Mouse (Mus musculus) forebrain, embryonic 14.5 days (tissue): ENCODE measurements at regions not wholly inside any gene's neighbourhood (a gene's known extent, or its start where the extent isn't known, plus 50 kb on each side); places are given as distances from the start of the nearest gene placed in this dataset.
A peak's percentile ranks its signal among the peaks of the same experiment; 100 is the strongest.

Experiments
- ATAC-seq: fragments of 200-750 bp; cut with Nextera tagmentation; 2 replicates; pipeline ENCODE4 v1.8.0; 2017; ENCODE audit warnings: mild to moderate bottlenecking, moderate library complexity
- DNase-seq: peaks from one replicate; pipeline ENCODE4 v3.0.0-alpha.2; 2015; ENCODE audit warnings: low spot score
- H3K27ac ChIP-seq: fragments of 300-500 bp; sonication (generic); 2 replicates; pipeline ENCODE4 v1.5.1; 2014; ENCODE audit warnings: low read depth, mild to moderate bottlenecking, control low read depth, low read length, moderate library complexity
- H3K27me3 ChIP-seq: fragments of 300-500 bp; sonication (generic); replicated peaks from 2 replicates; pipeline ENCODE4 v1.6.1; 2014; ENCODE audit warnings: low read length, control low read depth, mixed read lengths; ENCODE audit not compliant: control insufficient read depth, insufficient read depth
- H3K36me3 ChIP-seq: fragments of 300-500 bp; sonication (generic); 2 replicates; pipeline ENCODE4 v1.6.1; 2014; ENCODE audit warnings: low read length, control low read depth; ENCODE audit not compliant: control insufficient read depth, insufficient read depth
- H3K4me1 ChIP-seq: fragments of 300-500 bp; sonication (generic); 2 replicates; pipeline ENCODE4 v1.6.1; 2014; ENCODE audit warnings: antibody characterized with exemption, low read length, control low read depth; ENCODE audit not compliant: control insufficient read depth, insufficient read depth
- H3K4me2 ChIP-seq: fragments of 300-500 bp; sonication (generic); 2 replicates; pipeline ENCODE4 v1.6.1; 2014; ENCODE audit warnings: mild to moderate bottlenecking, control low read depth, low read length
- H3K4me3 ChIP-seq: fragments of 300-500 bp; sonication (generic); 2 replicates; pipeline ENCODE4 v1.5.1; 2014; ENCODE audit warnings: low read depth, low read length, control low read depth
- H3K9ac ChIP-seq: fragments of 300-500 bp; sonication (generic); 2 replicates; pipeline ENCODE4 v1.6.1; 2014; ENCODE audit warnings: mild to moderate bottlenecking, low read length, control low read depth, moderate library complexity
- H3K9me3 ChIP-seq: fragments of 300-500 bp; sonication (generic); replicated peaks from 2 replicates; pipeline ENCODE4 v1.6.1; 2016; ENCODE audit warnings: low read length, control low read depth, mixed read lengths; ENCODE audit not compliant: control insufficient read depth
- WGBS: fragments of 180-500 bp; shearing (Covaris S2); extraction: QIAGEN DNeasy Blood & Tissue Kit; methylation state at CpG from one replicate; pipeline ENCODE4 v1.1.7; 2014; 5-methylcytosine and 5-hydroxymethylcytosine counted together

DNA sequence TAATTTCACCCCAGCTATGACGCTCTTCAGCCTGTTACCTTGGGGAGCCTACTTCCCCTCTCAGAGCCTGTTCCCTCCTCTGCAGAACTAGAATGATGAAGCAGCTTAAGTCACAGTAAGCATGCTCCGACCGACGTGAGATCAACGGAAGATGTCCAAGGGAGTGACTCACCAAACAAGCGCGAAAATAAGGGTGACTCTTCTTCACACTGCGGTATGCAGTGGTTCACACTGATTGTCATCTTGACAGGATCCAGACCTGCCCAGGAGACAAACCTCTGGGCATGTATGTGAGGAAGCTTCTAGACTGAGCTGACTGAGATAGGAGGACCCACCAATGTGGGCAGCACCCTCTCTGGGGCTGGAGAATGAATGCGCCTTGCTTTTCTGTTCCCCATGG lies 116.3 kb upstream of the Tpm1 start:
- 94% methylated on average over 9 of the region's 9 CpGs for WGBS
- Histone ChIP-seq H3K4me1 (no peaks in the 10 kb centered on the region), H3K27ac (no peak overlapping the region), H3K9ac (no peak overlapping the region), H3K9me3 (no peaks in the 10 kb centered on the region), H3K4me2 (no peak overlapping the region), H3K4me3 (no peak overlapping the region), H3K36me3 (no peaks in the 10 kb centered on the region), H3K27me3 (no peaks in the 10 kb centered on the region)
- ATAC-seq, result no peak
- DNase-seq, result no peak

- no peak overlapping the region for H3K27ac ChIP-seq
- ATAC-seq (no peak), DNase-seq (no peak)
- H3K27me3 ChIP-seq, result no peaks in the 10 kb centered on the region
- no peaks in the 10 kb centered on the region for H3K36me3 ChIP-seq
- no peaks in the 10 kb centered on the region for H3K4me1 ChIP-seq
- no peaks in the 10 kb centered on the region for H3K9me3 ChIP-seq
- 84% methylated on average over 6 of the region's 6 CpGs for WGBS
- H3K4me3 ChIP-seq, result no peak overlapping the region
- no peak overlapping the region for H3K9ac ChIP-seq
- no peak overlapping the region for H3K4me2 ChIP-seq
Observed at GRCm38 (mm10) chr9:67163746-67164145, 114.5 kb upstream of the Tpm1 start.

GRCm38 (mm10) chr9:67160785-67161455 lies 111.7 kb upstream of the Tpm1 start:
- Histone ChIP-seq H3K27me3 (no peaks in the 10 kb centered on the region), H3K4me3 (no peak overlapping the region), H3K9ac (no peak overlapping the region), H3K36me3 (no peaks in the 10 kb centered on the region), H3K4me2 (no peak overlapping the region), H3K4me1 (no peaks in the 10 kb centered on the region), H3K9me3 (no peaks in the 10 kb centered on the region), H3K27ac (no peak overlapping the region)
- DNase-seq, result no peak
- no peak for ATAC-seq
- 83% methylated on average over 3 of the region's 3 CpGs for WGBS

DNA sequence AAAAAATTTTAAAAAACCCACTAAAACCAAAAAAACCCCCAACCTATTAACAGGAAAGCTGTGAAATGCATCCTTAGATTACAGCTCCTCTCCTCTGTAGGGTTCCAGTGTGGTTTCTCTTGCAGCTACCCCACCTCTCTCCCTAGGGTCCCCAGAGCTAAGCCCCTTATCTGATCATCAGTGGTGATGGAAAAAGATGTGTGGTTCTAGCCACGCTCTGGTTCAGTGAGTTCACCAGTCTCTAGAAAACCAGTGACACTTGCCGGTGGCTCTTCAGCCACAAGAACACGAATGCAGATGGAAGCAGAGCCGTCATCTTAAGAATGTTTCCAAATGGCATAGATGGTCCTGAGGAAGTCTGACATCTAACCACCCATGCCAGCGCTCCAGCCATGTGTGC lies 111.1 kb upstream of the Tpm1 start:
- no peaks in the 10 kb centered on the region for H3K36me3 ChIP-seq
- H3K9me3 ChIP-seq, result no peaks in the 10 kb centered on the region
- DNase-seq (no peak), ATAC-seq (no peak)
- WGBS, result 90% methylated on average over 5 of the region's 5 CpGs
- H3K4me1 ChIP-seq, result no peaks in the 10 kb centered on the region
- H3K27me3 ChIP-seq, result no peaks in the 10 kb centered on the region
- no peak overlapping the region for H3K4me2 ChIP-seq
- no peak overlapping the region for H3K27ac ChIP-seq
- no peak overlapping the region for H3K4me3 ChIP-seq
- no peak overlapping the region for H3K9ac ChIP-seq

- ATAC-seq (no peak), DNase-seq (peak; percentile 16)
- Histone ChIP-seq H3K4me3 (no peak overlapping the region), H3K36me3 (no peaks in the 10 kb centered on the region), H3K9ac (no peak overlapping the region), H3K4me1 (no peaks in the 10 kb centered on the region), H3K9me3 (no peaks in the 10 kb centered on the region), H3K4me2 (no peak overlapping the region), H3K27me3 (no peaks in the 10 kb centered on the region), H3K27ac (no peak overlapping the region)
- WGBS, result 66% methylated on average over 3 of the region's 3 CpGs
Observed at GRCm38 (mm10) chr9:67156590-67157259, 107.5 kb upstream of the Tpm1 start.

DNA sequence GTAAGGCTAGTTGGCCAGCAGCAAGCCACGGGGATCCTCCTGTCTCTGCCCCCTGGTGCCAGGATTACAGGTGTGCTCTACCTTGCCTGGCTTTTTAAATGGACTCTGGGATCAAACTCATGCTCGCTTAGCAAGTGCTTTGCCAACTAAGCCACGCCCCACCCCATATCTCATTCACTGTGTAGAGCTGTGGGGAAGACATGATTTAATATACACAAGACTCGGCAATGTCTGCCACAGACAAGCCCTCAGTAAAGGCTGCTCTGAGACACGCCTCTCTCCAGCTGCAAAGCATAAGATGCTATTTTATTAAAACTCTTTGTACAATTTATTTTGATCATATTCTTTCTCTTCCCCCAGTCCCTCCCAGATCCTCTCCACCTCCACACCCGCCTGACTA lies 104.9 kb upstream of the Tpm1 start:
- ATAC-seq (no peak), DNase-seq (no peak)
- no peaks in the 10 kb centered on the region for H3K36me3 ChIP-seq
- H3K4me2 ChIP-seq, result no peak overlapping the region
- H3K4me3 ChIP-seq, result no peak overlapping the region
- H3K27ac ChIP-seq, result no peak overlapping the region
- H3K4me1 ChIP-seq, result no peaks in the 10 kb centered on the region
- 88% methylated on average over 6 of the region's 6 CpGs for WGBS
- no peaks in the 10 kb centered on the region for H3K27me3 ChIP-seq
- no peak overlapping the region for H3K9ac ChIP-seq
- no peaks in the 10 kb centered on the region for H3K9me3 ChIP-seq

DNA sequence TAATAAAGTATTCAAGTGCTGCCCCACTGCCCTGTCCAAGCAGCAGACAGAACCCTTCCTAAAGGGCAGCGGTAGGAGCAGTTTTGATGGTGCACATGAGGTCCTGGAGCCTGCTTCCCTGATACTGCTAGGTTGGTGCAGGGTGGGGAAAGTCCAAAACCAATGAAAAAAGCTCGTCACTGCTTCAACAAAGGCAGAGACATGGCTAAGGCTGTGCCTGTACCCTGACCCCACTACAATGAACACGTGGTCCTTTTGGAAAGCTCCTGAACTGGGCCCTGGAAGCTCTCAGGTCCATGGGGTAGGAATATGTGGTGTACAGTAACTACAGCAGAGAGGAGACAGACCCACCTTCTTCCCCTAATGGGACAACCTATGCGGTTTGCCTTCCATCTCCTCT lies 104.1 kb upstream of the Tpm1 start:
- Histone ChIP-seq H3K36me3 (no peaks in the 10 kb centered on the region), H3K9me3 (no peaks in the 10 kb centered on the region), H3K4me1 (no peaks in the 10 kb centered on the region), H3K4me3 (no peak overlapping the region), H3K4me2 (no peak overlapping the region), H3K9ac (no peak overlapping the region), H3K27ac (no peak overlapping the region), H3K27me3 (no peaks in the 10 kb centered on the region)
- ATAC-seq, result no peak
- WGBS, result 86% methylated on average over 4 of the region's 4 CpGs
- DNase-seq, result no peak

GRCm38 (mm10) chr9:67147656-67148055 lies 98.5 kb upstream of the Tpm1 start:
- Histone ChIP-seq H3K36me3 (no peaks in the 10 kb centered on the region), H3K9me3 (no peaks in the 10 kb centered on the region), H3K27ac (no peak overlapping the region), H3K4me3 (no peak overlapping the region), H3K27me3 (no peaks in the 10 kb centered on the region), H3K9ac (no peak overlapping the region), H3K4me1 (no peaks in the 10 kb centered on the region), H3K4me2 (no peak overlapping the region)
- ATAC-seq (no peak), DNase-seq (no peak)
- WGBS, result 91% methylated on average over 7 of the region's 7 CpGs

GRCm38 (mm10) chr9:67145392-67145791 lies 96.2 kb upstream of the Tpm1 start:
- no peaks in the 10 kb centered on the region for H3K27me3 ChIP-seq
- DNase-seq (no peak), ATAC-seq (no peak)
- no peaks in the 10 kb centered on the region for H3K4me1 ChIP-seq
- H3K4me2 ChIP-seq, result no peak overlapping the region
- H3K4me3 ChIP-seq, result no peak overlapping the region
- no peak overlapping the region for H3K9ac ChIP-seq
- 93% methylated on average over 6 of the region's 6 CpGs for WGBS
- H3K9me3 ChIP-seq, result no peaks in the 10 kb centered on the region
- H3K27ac ChIP-seq, result no peak overlapping the region
- H3K36me3 ChIP-seq, result no peaks in the 10 kb centered on the region
